Mouse (Mus musculus) liver, adult 2 months (tissue): ENCODE results near the gene Lpar6.

Source experiments
- CTCF ChIP-seq: fragments of 200-500 bp; IDR thresholded peaks from 2 replicates; pipeline ENCODE4 v1.5.1; 2011; ENCODE audit warnings: low read depth, low read length, control low read depth
- POLR2A ChIP-seq: fragments of 200-500 bp; IDR thresholded peaks from 2 replicates; pipeline ENCODE4 v1.6.1; 2011; ENCODE audit warnings: low read length, control low read depth; ENCODE audit not compliant: insufficient read depth; ENCODE audit errors: extremely low read depth

DNA sequence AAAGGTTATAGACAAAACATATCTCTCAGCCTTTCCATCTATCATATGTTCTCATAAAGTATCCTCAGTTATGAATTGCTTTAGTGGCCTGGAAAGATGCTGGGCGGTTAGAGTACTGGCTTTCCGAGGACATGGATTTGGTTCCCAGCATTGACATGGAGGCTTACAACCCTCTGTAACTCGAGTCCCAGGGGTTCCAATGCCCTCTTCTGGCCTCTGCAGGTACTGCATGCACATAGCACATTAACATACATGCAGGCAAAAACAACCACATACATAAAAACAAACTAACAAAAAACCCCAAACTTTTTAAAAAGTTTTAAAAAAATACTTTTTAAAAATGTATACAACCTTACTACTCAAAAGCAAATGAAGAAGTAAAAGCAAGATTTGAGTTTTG lies 28.5 kb downstream of the Lpar6 start:
- TF ChIP-seq CTCF (peak; percentile 31; the same call in 1 of the 2 replicates), POLR2A (no peak)
